Mouse (Mus musculus) forelimb bud, embryonic 11.5 days (tissue): ENCODE data around the gene Igtp.
"Not testable (repeated sequence)": the region's sequence is repeated elsewhere in the genome, so short reads cannot be mapped to it uniquely, and the experiment has no call there.

Source experiments
- DNase-seq: peaks from one replicate; pipeline ENCODE4 v3.0.0-alpha.2; 2012; ENCODE audit warnings: low read depth, low spot score

Gene Igtp

GRCm38 (mm10) chr11:58199229-58200037 lies at the start of gene Igtp, which contains the start of gene Irgm2:
Igtp (plus strand) TSS chr11:58199556.
Irgm2 (plus strand) TSS chr11:58199618.
- not testable (repeated sequence) for DNase-seq

- DNase-seq, result no peak
These were observed 43.9 kb upstream of the Igtp start for GRCm38 (mm10) chr11:58155458-58155857.

GRCm38 (mm10) chr11:58156871-58157270 lies 42.5 kb upstream of the Igtp start:
- no peak for DNase-seq

DNA sequence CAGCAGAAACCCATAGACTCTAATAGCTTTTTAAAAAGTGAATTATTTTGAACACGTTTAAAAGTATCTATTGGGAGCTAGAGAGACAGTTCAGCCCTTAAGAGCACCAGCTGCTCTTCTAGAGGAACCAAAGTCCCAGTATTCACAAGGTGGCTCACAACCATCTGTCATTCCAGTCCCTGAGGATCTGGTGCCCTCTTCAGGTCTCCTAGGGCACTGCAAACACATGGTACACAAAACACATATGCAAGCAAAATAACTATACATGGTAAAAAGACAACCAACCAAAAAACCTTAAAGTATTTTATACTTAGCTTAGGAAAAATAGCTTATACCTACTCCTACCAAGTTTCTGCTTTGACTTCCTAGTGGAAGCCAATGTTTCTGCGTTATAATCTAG lies 34.3 kb upstream of the Igtp start:
- DNase-seq, result no peak

DNA sequence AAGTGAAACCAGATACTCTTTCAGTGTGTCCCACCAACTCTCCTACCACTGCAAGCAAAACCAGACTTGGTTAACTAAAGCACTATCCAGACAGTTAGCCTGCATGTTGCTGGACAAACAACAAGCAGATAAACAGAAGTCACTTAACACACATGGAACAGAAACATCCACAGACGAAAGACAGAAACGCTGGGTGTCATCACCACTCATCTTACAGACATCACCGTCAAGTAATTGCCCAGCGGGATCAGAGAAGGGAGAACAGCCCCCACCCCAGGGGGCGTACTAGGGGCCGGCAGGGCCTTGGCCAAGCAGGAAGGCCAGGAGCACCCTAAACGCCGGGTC lies 31.6 kb upstream of the Igtp start:
- no peak for DNase-seq

- DNase-seq, result peak; percentile 86
These were observed 31.0 kb upstream of the Igtp start, which contains the start of gene Gemin5 for GRCm38 (mm10) chr11:58168167-58168915. Gemin5 (minus strand) TSS chr11:58168539.

DNA sequence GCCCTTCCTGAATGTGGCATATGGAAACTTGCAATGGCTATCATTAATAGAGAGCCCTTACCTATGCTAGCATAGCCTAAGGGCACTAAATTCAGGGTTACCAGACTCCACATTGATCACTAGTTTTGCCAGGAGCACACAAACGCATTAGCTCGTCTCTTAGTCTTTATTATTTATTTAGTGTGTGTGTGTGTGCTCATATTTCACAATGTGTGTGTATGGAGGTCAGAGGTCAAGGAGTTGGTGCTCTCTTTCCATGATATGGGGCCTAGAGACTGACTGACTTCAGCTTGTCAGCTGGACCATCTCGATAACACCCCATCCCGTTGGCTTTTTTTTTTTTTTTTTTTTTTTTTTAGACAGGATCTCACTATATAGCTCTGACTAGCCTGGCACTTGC lies 29.7 kb upstream of the Igtp start:
- no peak for DNase-seq

- peak; percentile 99 for DNase-seq
These were observed 27.8 kb upstream of the Igtp start, which contains the start of gene Mrpl22 for GRCm38 (mm10) chr11:58171459-58172091. Mrpl22 (plus strand) TSS chr11:58171661.

GRCm38 (mm10) chr11:58179563-58179962 lies 19.8 kb upstream of the Igtp start:
- DNase-seq, result peak; percentile 87

DNA sequence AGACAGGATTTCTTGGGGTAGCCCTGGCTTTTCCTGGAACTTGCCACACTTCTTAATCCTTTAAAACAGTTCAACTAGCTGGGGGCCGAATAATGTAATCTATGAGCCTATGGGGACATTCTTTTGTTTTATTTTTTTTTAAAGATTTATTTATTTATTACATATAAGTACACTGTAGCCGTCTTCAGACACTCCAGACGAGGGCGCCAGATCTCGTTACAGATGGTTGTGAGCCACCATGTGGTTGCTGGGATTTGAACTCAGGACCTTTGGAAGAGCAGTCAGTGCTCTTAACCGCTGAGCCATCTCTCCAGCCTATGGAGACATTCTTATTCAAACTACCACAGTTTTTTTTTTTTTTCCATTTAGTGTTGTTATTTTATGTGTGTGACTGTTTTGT lies 19.4 kb upstream of the Igtp start:
- not testable (repeated sequence) for DNase-seq

GRCm38 (mm10) chr11:58180756-58181155 lies 18.6 kb upstream of the Igtp start:
- no peak for DNase-seq

DNA sequence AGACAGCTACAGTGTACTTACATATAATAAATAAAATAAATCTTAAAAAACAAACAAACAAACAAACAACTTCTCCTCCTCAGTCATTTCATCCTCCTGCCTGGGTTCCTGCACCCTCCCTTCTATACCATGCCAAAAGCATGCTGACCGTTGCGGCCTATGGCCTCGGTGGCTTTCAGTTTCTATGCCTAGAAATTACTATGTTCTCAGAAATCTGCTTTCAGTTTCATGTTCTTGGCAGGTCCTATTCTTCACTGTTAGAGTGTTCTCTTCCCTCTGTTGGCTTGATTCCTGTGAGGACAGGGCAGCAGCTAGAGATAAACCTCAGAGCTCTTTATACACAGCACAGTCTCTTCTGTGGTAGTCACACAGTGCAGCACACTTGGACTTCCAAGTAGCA lies 15.8 kb upstream of the Igtp start:
- no peak for DNase-seq

GRCm38 (mm10) chr11:58189675-58190074 lies 9.7 kb upstream of the Igtp start:
- no peak for DNase-seq

DNA sequence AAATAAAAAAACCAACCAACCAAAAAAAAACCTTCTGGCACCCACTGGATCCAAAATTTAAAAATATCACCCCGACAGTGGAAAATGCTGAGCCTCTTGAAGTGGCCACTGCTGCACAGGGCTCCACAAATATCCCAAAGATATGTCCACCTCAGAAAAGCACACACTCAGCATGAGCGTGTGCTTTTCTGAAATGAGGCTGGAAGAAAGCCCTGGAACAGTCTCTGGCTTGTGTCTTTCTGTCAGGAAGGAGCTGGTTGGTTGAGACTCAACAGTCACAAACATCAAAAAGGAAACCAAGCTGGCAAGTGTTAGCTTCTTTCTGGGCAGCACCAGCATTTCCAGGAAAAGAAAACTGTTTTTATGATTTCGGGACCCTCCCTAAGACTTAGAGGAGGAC lies 6.0 kb upstream of the Igtp start:
- DNase-seq, result no peak

- no peak for DNase-seq
These were observed 5.4 kb upstream of the Igtp start for GRCm38 (mm10) chr11:58193860-58194520.

DNA sequence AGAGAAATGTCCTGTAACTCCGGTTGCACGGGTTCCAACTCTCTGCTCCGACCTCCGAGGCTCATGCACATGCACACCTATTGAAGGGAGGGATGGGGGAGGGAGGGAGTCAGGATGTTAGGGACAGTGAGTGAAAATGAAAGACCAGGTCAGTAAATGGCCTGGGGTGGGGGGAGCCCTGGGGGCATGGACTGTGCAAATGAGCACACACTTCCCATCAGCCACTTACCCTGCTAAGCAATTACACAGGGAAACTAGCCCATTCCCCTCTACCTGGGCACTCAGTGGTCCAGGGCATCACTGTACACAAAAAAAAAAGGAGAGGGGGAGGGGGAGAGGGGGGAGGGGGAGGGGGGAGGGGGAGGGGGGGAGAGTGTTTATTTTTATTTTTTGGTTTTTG lies 693 bp upstream of the Igtp start:
- DNase-seq, result no peak

DNA sequence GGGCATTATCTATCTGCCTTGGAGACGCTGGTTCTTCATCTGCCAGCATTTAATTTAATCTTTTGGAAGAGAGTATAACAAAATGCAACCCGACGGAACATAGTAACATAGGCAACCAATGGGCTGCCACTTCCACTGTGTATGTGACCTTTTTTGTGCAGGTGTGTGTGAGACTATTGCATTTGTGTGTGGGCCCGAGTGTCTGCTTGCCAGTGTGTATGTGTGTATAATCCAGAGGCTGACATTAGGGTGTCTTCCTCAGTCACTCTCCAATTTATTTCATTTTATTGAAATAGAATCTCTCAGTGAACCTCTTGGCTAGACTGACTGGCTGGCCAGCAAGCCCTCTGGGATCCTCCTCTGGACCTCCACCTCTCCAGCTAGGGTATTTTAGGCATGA lies 870 bp downstream of the Igtp start:
- DNase-seq, result no peak

DNA sequence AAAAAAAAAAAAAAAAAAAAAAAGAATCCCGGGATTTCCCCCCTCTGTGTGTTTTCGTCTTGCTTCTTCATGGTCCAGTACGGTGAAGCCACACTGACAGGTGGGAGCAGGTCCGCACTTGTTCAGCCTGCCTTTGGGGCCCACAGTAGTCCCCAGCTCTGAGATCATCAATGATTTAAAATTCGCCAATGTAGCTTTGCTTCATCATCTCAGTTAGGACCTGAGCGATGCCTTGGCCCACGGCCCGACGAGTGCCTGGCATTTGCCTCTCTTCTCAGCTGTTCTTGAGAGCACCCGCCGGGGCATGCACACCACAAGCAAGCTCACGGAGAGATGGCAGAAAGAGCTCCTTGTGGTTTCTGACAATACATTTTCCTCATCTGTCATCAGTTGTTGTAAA lies 1.7 kb downstream of the Igtp start:
- no peak for DNase-seq

DNA sequence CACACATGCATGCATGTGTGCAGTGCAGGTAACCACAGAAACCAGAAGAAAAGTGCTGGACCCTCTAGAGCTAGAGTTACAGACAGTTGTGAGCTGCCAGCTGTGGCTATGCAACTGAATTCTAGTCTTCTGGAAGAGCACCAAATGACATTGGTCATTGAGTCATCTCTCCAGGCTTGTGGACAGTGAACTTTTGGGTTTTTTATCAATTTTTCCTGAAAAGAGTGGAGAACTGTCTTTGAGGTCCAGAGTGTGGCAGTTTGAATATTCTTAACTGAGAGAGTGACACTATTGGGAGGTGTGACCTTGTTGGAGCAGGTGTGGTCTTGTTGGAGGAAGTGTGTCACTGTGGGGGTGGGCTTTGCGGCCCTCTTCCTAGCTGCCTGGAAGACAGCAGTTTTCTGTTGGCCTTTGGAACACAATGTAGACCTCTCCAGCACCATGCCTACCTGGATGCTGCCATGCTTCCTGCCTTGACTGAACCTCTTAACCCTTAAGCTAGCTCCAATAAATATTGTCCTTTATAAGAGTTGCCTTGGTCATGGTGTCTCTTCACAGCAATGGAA lies 11.0 kb downstream of the Igtp start:
- DNase-seq, result no peak

DNA sequence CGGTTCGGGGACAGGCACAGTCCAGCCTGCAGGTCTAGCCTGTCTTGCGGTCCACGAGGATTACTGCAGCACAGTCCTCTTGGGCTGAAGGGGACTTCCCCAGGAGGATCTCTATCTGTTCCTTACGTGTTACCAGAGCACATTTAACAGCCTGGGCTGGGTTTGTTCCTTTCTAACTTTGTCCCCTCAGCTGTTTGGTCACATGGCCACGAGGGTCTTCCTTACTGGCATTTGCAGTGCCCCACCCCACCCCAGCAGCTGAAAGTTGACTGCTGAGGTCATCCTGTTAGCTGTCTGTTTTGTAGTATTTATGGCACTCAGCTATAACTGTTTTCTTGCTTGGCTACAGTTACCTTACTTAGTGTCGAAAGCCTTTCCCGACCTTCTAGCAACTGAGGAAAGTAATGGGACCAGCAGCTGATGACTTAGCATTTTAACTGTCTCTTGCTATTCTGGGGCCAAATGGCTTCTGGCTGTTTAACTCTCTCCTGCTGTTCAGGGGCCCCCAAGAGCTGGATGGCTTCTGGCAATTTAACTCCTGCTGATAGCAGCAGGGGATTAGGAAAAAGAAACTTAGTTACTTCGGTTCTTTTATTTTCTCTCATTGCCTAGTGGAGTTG lies 11.8 kb downstream of the Igtp start:
- no peak for DNase-seq

GRCm38 (mm10) chr11:58211682-58212067 lies 12.3 kb downstream of the Igtp start:
- DNase-seq, result no peak
